Mouse (Mus musculus) mouse trophoblast stem cell (cell line): ENCODE data around the gene Ostn.
"Not testable (repeated sequence)": the region's sequence is repeated elsewhere in the genome, so short reads cannot be mapped to it uniquely, and the experiment has no call there.

Source experiments
- in situ Hi-C, 2 experiments: fragments of 300-500 bp; cut with MseI, MboI; formaldehyde crosslinking; loops; 2 replicates in 1 of 2; 3 replicates in 1 of 2; pipeline ENCODE4 v1.15.1; 2025

The Ostn gene

GRCm38 (mm10) chr16:27307189-27307588, at the start of gene Ostn:
Gene Ostn (plus strand): TSS chr16:27307489.
- in situ Hi-C loops, result not testable (repeated sequence)

- in situ Hi-C loops, result no loop called here
These were observed 38.5 kb upstream of the Ostn start for GRCm38 (mm10) chr16:27268748-27269147.

- in situ Hi-C loops, result no loop called here
These were observed 19.9 kb upstream of the Ostn start for GRCm38 (mm10) chr16:27287410-27287809.

GRCm38 (mm10) chr16:27296508-27296907, 10.8 kb upstream of the Ostn start:
- in situ Hi-C loops, result no loop called here

GRCm38 (mm10) chr16:27296929-27297328, 10.4 kb upstream of the Ostn start:
- in situ Hi-C loops, result no loop called here

GRCm38 (mm10) chr16:27319099-27319498, 11.8 kb downstream of the Ostn start:
- in situ Hi-C loops, result no loop called here

GRCm38 (mm10) chr16:27322047-27322446, 14.8 kb downstream of the Ostn start:
- in situ Hi-C loops, result no loop called here

GRCm38 (mm10) chr16:27326463-27326862, 19.2 kb downstream of the Ostn start:
- in situ Hi-C loops, result no loop called here

GRCm38 (mm10) chr16:27347521-27347920, 40.2 kb downstream of the Ostn start:
- in situ Hi-C loops, result no loop called here

- in situ Hi-C loops, result no loop called here
These were observed 41.1 kb downstream of the Ostn start for GRCm38 (mm10) chr16:27348359-27348758.

- in situ Hi-C loops, result no loop called here
These were observed 41.9 kb downstream of the Ostn start for GRCm38 (mm10) chr16:27349235-27349634.

- in situ Hi-C loops, result no loop called here
These were observed 42.7 kb downstream of the Ostn start for GRCm38 (mm10) chr16:27349878-27350532.

- in situ Hi-C loops, result no loop called here
These were observed 47.2 kb downstream of the Ostn start for GRCm38 (mm10) chr16:27354464-27354863.

GRCm38 (mm10) chr16:27360059-27360458, 52.8 kb downstream of the Ostn start:
- in situ Hi-C loops, result no loop called here

GRCm38 (mm10) chr16:27370191-27370590, 62.9 kb downstream of the Ostn start, which contains the start of gene Uts2b:
Gene Uts2b (minus strand): TSS chr16:27370239.
- in situ Hi-C loops, result no loop called here

- in situ Hi-C loops, result no loop called here
These were observed 63.4 kb downstream of the Ostn start for GRCm38 (mm10) chr16:27370700-27371099.

- in situ Hi-C loops, result no loop called here
These were observed 66.8 kb downstream of the Ostn start for GRCm38 (mm10) chr16:27374139-27374538.

GRCm38 (mm10) chr16:27375318-27375717, 68.0 kb downstream of the Ostn start:
- in situ Hi-C loops, result no loop called here

GRCm38 (mm10) chr16:27376556-27376955, 69.3 kb downstream of the Ostn start:
- in situ Hi-C loops, result no loop called here

- in situ Hi-C loops, result no loop called here
These were observed 74.9 kb downstream of the Ostn start for GRCm38 (mm10) chr16:27382217-27382616.

GRCm38 (mm10) chr16:27384893-27385603, 77.8 kb downstream of the Ostn start:
- in situ Hi-C loops, result no loop called here

GRCm38 (mm10) chr16:27385649-27386048, 78.4 kb downstream of the Ostn start:
- in situ Hi-C loops, result no loop called here

GRCm38 (mm10) chr16:27386850-27387407, 79.6 kb downstream of the Ostn start:
- in situ Hi-C loops, result no loop called here
